Mouse (Mus musculus) lung, embryonic 16.5 days (tissue): ENCODE measurements around the gene Lpcat3. TPM values are rescaled to one million over a fixed set of nuclear protein-coding genes. Genes with fewer than 3 reads are reported as not detected.
"Not testable (repeated sequence)": the region's sequence is repeated elsewhere in the genome, so short reads cannot be mapped to it uniquely, and the experiment has no call there.

ENCODE experiments used
- ATAC-seq: fragments of 200-750 bp; cut with Nextera tagmentation; 2 replicates; pipeline ENCODE4 v1.8.0; 2017; ENCODE audit warnings: low read depth, mild to moderate bottlenecking, moderate library complexity
- H3K27ac ChIP-seq: fragments of 300-500 bp; sonication (generic); 2 replicates; pipeline ENCODE4 v1.5.1; 2014; ENCODE audit warnings: mild to moderate bottlenecking, control low read depth, low read length
- H3K27me3 ChIP-seq: fragments of 300-500 bp; sonication (generic); 2 replicates; pipeline ENCODE4 v1.6.1; 2014; ENCODE audit warnings: low read depth, low read length, mixed read lengths; ENCODE audit not compliant: control insufficient read depth, insufficient read depth
- H3K36me3 ChIP-seq: fragments of 300-500 bp; sonication (generic); 2 replicates; pipeline ENCODE4 v1.6.1; 2014; ENCODE audit warnings: low read length; ENCODE audit not compliant: control insufficient read depth, insufficient read depth
- H3K4me1 ChIP-seq: fragments of 300-500 bp; sonication (generic); replicated peaks from 2 replicates; pipeline ENCODE4 v1.6.1; 2014; ENCODE audit warnings: low read length, mixed read lengths; ENCODE audit not compliant: control insufficient read depth, insufficient read depth
- H3K4me2 ChIP-seq: fragments of 300-500 bp; sonication (generic); 2 replicates; pipeline ENCODE4 v1.6.1; 2014; ENCODE audit warnings: low read depth, low read length, control low read depth
- H3K4me3 ChIP-seq: fragments of 300-500 bp; sonication (generic); 2 replicates; pipeline ENCODE4 v1.5.1; 2014; ENCODE audit warnings: mild to moderate bottlenecking, low read length, control low read depth
- H3K9ac ChIP-seq: fragments of 300-500 bp; sonication (generic); 2 replicates; pipeline ENCODE4 v1.6.1; 2014; ENCODE audit warnings: low read length, control low read depth
- H3K9me3 ChIP-seq: fragments of 300-500 bp; sonication (generic); 2 replicates; pipeline ENCODE4 v1.6.1; 2016; ENCODE audit warnings: low read length; ENCODE audit not compliant: control insufficient read depth
- WGBS: fragments of 180-500 bp; shearing (Covaris S2); extraction: QIAGEN DNeasy Blood & Tissue Kit; methylation state at CpG from one replicate; pipeline ENCODE4 v1.1.7; 2014; 5-methylcytosine and 5-hydroxymethylcytosine counted together
- polyA plus RNA-seq: library from polyadenylated mRNA; unstranded; fragments of >200 nt; fragmentation: Nextera tagmentation; extraction: Ambion mirVana; gene quantifications from 2 replicates; pipeline ENCODE4 v1.2.1, GENCODE M21; 2015

Lpcat3 gene
- polyA plus RNA-seq = 60.9 and 61.9 TPM in 2 replicates

GRCm38 (mm10) chr6:124662477-124663423, at the start of gene Lpcat3:
Lpcat3 (plus strand) TSS chr6:124663027.
- H3K4me3 ChIP-seq = peak within 1 kb of the TSS; percentile 81
- H3K27ac ChIP-seq = peak within 1 kb of the TSS; percentile 79
- H3K36me3 ChIP-seq = no peaks in the 10 kb centered on the region
- peak; percentile 97 for ATAC-seq
- H3K27me3 ChIP-seq = no peaks in the 10 kb centered on the region
- no peaks in the 10 kb centered on the region for H3K9me3 ChIP-seq
- WGBS = under 1% methylated on average over 48 of the region's 87 CpGs
- H3K9ac ChIP-seq = peak within 1 kb of the TSS; percentile 79
- peaks cover 4% of the 10 kb centered on the region; the same call in 1 of the 2 replicates for H3K4me1 ChIP-seq
- peak within 1 kb of the TSS; percentile 56 for H3K4me2 ChIP-seq

- no peaks in the 10 kb centered on the region for H3K9me3 ChIP-seq
- H3K36me3 ChIP-seq = no peaks in the 10 kb centered on the region
- no peak overlapping the region for H3K4me2 ChIP-seq
- no peaks in the 10 kb centered on the region for H3K27me3 ChIP-seq
- no peak for ATAC-seq
- 83% methylated on average over 13 of the region's 13 CpGs for WGBS
- no peaks in the 10 kb centered on the region for H3K4me1 ChIP-seq
- H3K4me3 ChIP-seq = no peak overlapping the region
- no peak overlapping the region for H3K9ac ChIP-seq
- H3K27ac ChIP-seq = no peak overlapping the region
These were observed 37.2 kb upstream of the Lpcat3 start for GRCm38 (mm10) chr6:124625612-124626011.

- not testable (repeated sequence) for H3K36me3 ChIP-seq, H3K4me1 ChIP-seq, H3K27ac ChIP-seq, H3K4me2 ChIP-seq, H3K9me3 ChIP-seq, ATAC-seq, H3K9ac ChIP-seq, H3K4me3 ChIP-seq, H3K27me3 ChIP-seq
- 25% methylated on average over 1 of the region's 1 CpGs for WGBS
These were observed 36.6 kb upstream of the Lpcat3 start for GRCm38 (mm10) chr6:124626184-124626583.

GRCm38 (mm10) chr6:124630763-124631162, 32.1 kb upstream of the Lpcat3 start:
- ATAC-seq = no peak
- Histone ChIP-seq H3K27me3 (no peaks in the 10 kb centered on the region), H3K9ac (no peak overlapping the region), H3K4me2 (no peak overlapping the region), H3K9me3 (no peaks in the 10 kb centered on the region), H3K4me3 (no peak overlapping the region), H3K27ac (no peak overlapping the region), H3K4me1 (no peaks in the 10 kb centered on the region), H3K36me3 (no peaks in the 10 kb centered on the region)
- WGBS = 64% methylated on average over 4 of the region's 4 CpGs

- not testable (repeated sequence) for H3K36me3 ChIP-seq, ATAC-seq, H3K4me1 ChIP-seq, H3K4me2 ChIP-seq, H3K4me3 ChIP-seq, H3K9me3 ChIP-seq, H3K9ac ChIP-seq, H3K27ac ChIP-seq, H3K27me3 ChIP-seq
- WGBS = 61% methylated on average over 2 of the region's 2 CpGs
These were observed 26.8 kb upstream of the Lpcat3 start, which contains the start of gene C1s2 for GRCm38 (mm10) chr6:124635985-124636384. C1s2 (minus strand) TSS chr6:124636085.

- 28% methylated on average over 6 of the region's 6 CpGs for WGBS
- ATAC-seq, H3K4me2 ChIP-seq, H3K27me3 ChIP-seq, H3K4me1 ChIP-seq, H3K36me3 ChIP-seq, H3K4me3 ChIP-seq, H3K9me3 ChIP-seq, H3K27ac ChIP-seq, H3K9ac ChIP-seq: not testable (repeated sequence)
These were observed 25.9 kb upstream of the Lpcat3 start for GRCm38 (mm10) chr6:124636858-124637460.

- Histone ChIP-seq H3K27ac (no peak overlapping the region), H3K4me3 (no peak overlapping the region), H3K4me2 (no peak overlapping the region), H3K9me3 (no peaks in the 10 kb centered on the region), H3K4me1 (no peaks in the 10 kb centered on the region), H3K36me3 (no peaks in the 10 kb centered on the region), H3K27me3 (no peaks in the 10 kb centered on the region), H3K9ac (no peak overlapping the region)
- ATAC-seq = no peak
- 77% methylated on average over 3 of the region's 4 CpGs for WGBS
These were observed 22.8 kb upstream of the Lpcat3 start for GRCm38 (mm10) chr6:124640041-124640440.

GRCm38 (mm10) chr6:124640997-124641396, 21.8 kb upstream of the Lpcat3 start:
- Histone ChIP-seq H3K4me1 (no peaks in the 10 kb centered on the region), H3K9me3 (no peaks in the 10 kb centered on the region), H3K9ac (no peak overlapping the region), H3K27ac (no peak overlapping the region), H3K4me3 (no peak overlapping the region), H3K4me2 (no peak overlapping the region), H3K27me3 (no peaks in the 10 kb centered on the region), H3K36me3 (no peaks in the 10 kb centered on the region)
- no peak for ATAC-seq
- WGBS = 37% methylated on average over 8 of the region's 8 CpGs

- no peak overlapping the region for H3K4me3 ChIP-seq
- H3K36me3 ChIP-seq = no peaks in the 10 kb centered on the region
- no peaks in the 10 kb centered on the region for H3K27me3 ChIP-seq
- no peak overlapping the region for H3K9ac ChIP-seq
- H3K4me2 ChIP-seq = no peak overlapping the region
- 57% methylated on average over 1 of the region's 1 CpGs for WGBS
- no peak for ATAC-seq
- H3K9me3 ChIP-seq = no peaks in the 10 kb centered on the region
- H3K27ac ChIP-seq = no peak overlapping the region
- no peaks in the 10 kb centered on the region for H3K4me1 ChIP-seq
These were observed 16.4 kb upstream of the Lpcat3 start for GRCm38 (mm10) chr6:124646394-124646793.
